7 mouse cellular contexts compared by ENCODE assay signal in genomic region chr5:67260531-67261371, GRCm38 (mm10). TPM values are rescaled to one million over a fixed set of nuclear protein-coding genes. Genes with fewer than 3 reads are reported as not detected.
DNase-seq lines count a peak whose midpoint lies in the region; ATAC-seq lines count a peak whose summit lies in the region.

Gene Tmem33, plus strand, starts transcription at chr5:67260565.

- WGBS in embryonic facial prominence, embryonic 11.5 days: 0% methylated on average over 67 of the region's 67 CpGs
- under 1% methylated on average over 67 of the region's 67 CpGs for WGBS in limb, embryonic 10.5 days
- WGBS in midbrain, embryonic 13.5 days: under 1% methylated on average over 67 of the region's 67 CpGs

- H3K27me3 ChIP-seq in embryonic facial prominence, embryonic 11.5 days (ENCODE audit: control insufficient read depth, insufficient read depth, low read length): no peaks in the 10 kb centered on the region
- no peaks in the 10 kb centered on the region for H3K27me3 ChIP-seq in limb, embryonic 10.5 days (ENCODE audit: low read depth, poor library complexity, severe bottlenecking)
- H3K27me3 ChIP-seq in midbrain, embryonic 13.5 days: no peaks in the 10 kb centered on the region

- peak within 1 kb of the TSS; percentile 84 for H3K27ac ChIP-seq in embryonic facial prominence, embryonic 11.5 days (replicated peaks; ENCODE audit: low read depth, low read length)
- H3K27ac ChIP-seq in limb, embryonic 10.5 days: peak within 1 kb of the TSS; percentile 94
- H3K27ac ChIP-seq in midbrain, embryonic 13.5 days: peak within 1 kb of the TSS; percentile 93

- no peaks in the 10 kb centered on the region for H3K9me3 ChIP-seq in embryonic facial prominence, embryonic 11.5 days (replicated peaks; ENCODE audit: control insufficient read depth, low read length)
- no peaks in the 10 kb centered on the region for H3K9me3 ChIP-seq in limb, embryonic 10.5 days (replicated peaks)
- no peaks in the 10 kb centered on the region for H3K9me3 ChIP-seq in midbrain, embryonic 13.5 days

- H3K4me3 ChIP-seq in embryonic facial prominence, embryonic 11.5 days (ENCODE audit: low read depth, low read length): peak within 1 kb of the TSS; percentile 88
- peak within 1 kb of the TSS; percentile 89 for H3K4me3 ChIP-seq in limb, embryonic 10.5 days
- peak within 1 kb of the TSS; percentile 95 for H3K4me3 ChIP-seq in midbrain, embryonic 13.5 days (replicated peaks)

- peak; percentile 85 for ATAC-seq in embryonic facial prominence, embryonic 11.5 days (replicated peaks; ENCODE audit: insufficient number of reproducible peaks, low FRiP score, low TSS enrichment, low read depth)
- peak; percentile 83 for ATAC-seq in granulocyte monocyte progenitor cell, adult 5-6 weeks (replicated peaks; ENCODE audit: poor library complexity, severe bottlenecking)
- peak; percentile 95 for ATAC-seq in midbrain, embryonic 13.5 days

- no peaks in the 10 kb centered on the region for H3K4me1 ChIP-seq in embryonic facial prominence, embryonic 11.5 days (ENCODE audit: control insufficient read depth, insufficient read depth, low read length)
- peaks cover 23% of the 10 kb centered on the region for H3K4me1 ChIP-seq in limb, embryonic 10.5 days
- peaks cover 24% of the 10 kb centered on the region for H3K4me1 ChIP-seq in midbrain, embryonic 13.5 days (replicated peaks)

- peaks cover 6% of the 10 kb centered on the region for H3K36me3 ChIP-seq in embryonic facial prominence, embryonic 11.5 days (replicated peaks; ENCODE audit: control insufficient read depth, insufficient read depth, low read depth, low read length)
- H3K36me3 ChIP-seq in limb, embryonic 10.5 days: peaks cover 37% of the 10 kb centered on the region
- H3K36me3 ChIP-seq in midbrain, embryonic 13.5 days: peaks cover 21% of the 10 kb centered on the region

- H3K9ac ChIP-seq in embryonic facial prominence, embryonic 11.5 days (replicated peaks; ENCODE audit: low read length): peak within 1 kb of the TSS; percentile 89
- H3K9ac ChIP-seq in midbrain, embryonic 13.5 days (replicated peaks): peak within 1 kb of the TSS; percentile 88

- DNase-seq in adrenal gland, postnatal 14 days: peak; percentile 95
- peak; percentile 98 for DNase-seq in embryonic facial prominence, embryonic 11.5 days (ENCODE audit: low spot score)
- DNase-seq in kidney, adult 11 months: peak; percentile 97
- peak; percentile 92 for DNase-seq in limb, embryonic 10.5 days (ENCODE audit: low spot score)
- peak; percentile 88 for DNase-seq in spleen, adult 12 weeks (ENCODE audit: low spot score)

- peak within 1 kb of the TSS; percentile 71 for H3K4me2 ChIP-seq in embryonic facial prominence, embryonic 11.5 days (ENCODE audit: low read depth, low read length)
- peak within 1 kb of the TSS; percentile 84 for H3K4me2 ChIP-seq in midbrain, embryonic 13.5 days (replicated peaks)

RNA-seq across cellular contexts. Expression of gene Tmem33, which starts in this region (rescaled TPM):
- total RNA-seq in adrenal gland, postnatal 14 days (2021): 82.9 and 90.7 TPM in 2 replicates
- polyA plus RNA-seq in embryonic facial prominence, embryonic 11.5 days (2014; fragmentation: Nextera tagmentation; extraction: Ambion mirVana): 91.4 and 101 TPM in 2 replicates
- 85.7 and 101 TPM in 2 replicates for total RNA-seq in granulocyte monocyte progenitor cell, adult 5-6 weeks (2014; fragmentation: Nextera tagmentation)
- 48.8 and 55.6 TPM in 2 replicates for total RNA-seq in granulocyte monocyte progenitor cell, adult 5-6 weeks (2017)
- polyA plus RNA-seq in limb, embryonic 10.5 days (2016; fragmentation: Nextera tagmentation; extraction: Ambion mirVana): 99.6 and 111 TPM in 2 replicates
- 92.4 and 94.6 TPM in 2 replicates for polyA plus RNA-seq in midbrain, embryonic 13.5 days (2015; fragmentation: Nextera tagmentation; extraction: Ambion mirVana)

Comparison
In these comparisons a context has a peak if more than half of its experiments do, and no peak if none do; other contexts are left out.
1. Peak in every context shown above with its lines: DNase-seq, ATAC-seq, H3K4me3 ChIP-seq and H3K27ac ChIP-seq.